Mouse (Mus musculus): ENCODE data around the gene Ehd2. TPM values are rescaled to one million over a fixed set of nuclear protein-coding genes. Genes with fewer than 3 reads are reported as not detected.

The Ehd2 gene
- total RNA-seq, 2 experiments from 2014 or later: 112 to 129 TPM

DNA sequence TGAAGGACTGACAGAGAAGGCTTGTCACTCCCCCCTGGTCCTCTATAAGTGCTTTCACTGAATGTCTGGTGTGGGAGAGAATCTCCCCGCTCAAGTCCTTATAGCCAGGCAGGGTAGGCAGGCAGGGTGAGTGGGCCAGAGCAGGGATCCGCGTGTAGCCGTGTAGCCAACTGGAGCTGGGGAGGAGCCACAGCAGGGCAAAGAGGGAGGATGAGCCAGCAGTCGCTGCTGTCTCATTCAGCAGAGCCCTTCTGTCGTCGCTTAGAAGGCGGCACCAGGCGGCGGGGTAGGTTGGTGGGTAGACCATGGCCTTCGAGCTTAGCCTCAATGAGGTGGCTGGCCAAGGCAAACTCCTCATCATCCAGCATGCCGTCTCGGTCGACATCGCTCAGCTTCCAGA is 17.4 kb downstream of the Ehd2 start:
- intact Hi-C loops (cut with DNase I): no loop called here
- no peak for DNase-seq (ENCODE audit: low spot score)

DNA sequence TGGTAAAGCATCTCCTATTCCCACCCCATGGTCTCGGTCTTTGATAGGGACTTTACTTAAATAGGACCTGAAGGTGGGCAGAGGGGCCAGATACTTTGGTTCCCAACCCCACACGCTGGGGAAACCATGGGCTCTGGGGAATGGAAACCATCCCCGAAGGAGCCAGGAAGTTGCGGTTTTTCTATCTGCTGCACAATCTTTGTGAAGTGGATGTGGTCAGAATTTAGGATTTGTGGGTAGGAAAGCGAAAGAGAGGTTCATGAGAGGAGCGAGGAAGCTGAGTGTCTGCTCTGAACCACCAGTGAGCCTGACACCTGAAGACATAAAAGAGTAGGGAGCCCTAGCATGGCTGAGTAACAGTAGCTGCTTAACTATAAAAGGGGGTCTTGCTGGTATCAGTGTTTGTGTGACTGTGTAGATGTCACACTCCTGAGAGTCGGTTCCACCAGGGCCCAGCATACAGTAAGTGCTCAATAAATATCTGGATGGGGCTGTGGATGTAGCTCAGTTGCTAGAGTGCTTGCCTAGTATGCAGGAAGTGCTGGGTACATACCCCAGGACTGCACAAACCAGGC is 18.1 kb downstream of the Ehd2 start:
- DNase-seq (ENCODE audit: low spot score): no peak
- intact Hi-C loops (cut with DNase I): loop anchor here (10.0 kb wide), 1 partner anchor 325 kb away; the partner anchor contains the start of gene Inafm1

GRCm38 (mm10) chr7:15948381-15948941 is 18.9 kb downstream of the Ehd2 start:
- peak; percentile 92 for DNase-seq (ENCODE audit: low spot score)
- intact Hi-C loops (cut with DNase I): loop anchor here (1.0 to 10.0 kb wide), 3 partner anchors 18 to 326 kb away; partner anchors contain the start of genes Ehd2 and Inafm1

DNA sequence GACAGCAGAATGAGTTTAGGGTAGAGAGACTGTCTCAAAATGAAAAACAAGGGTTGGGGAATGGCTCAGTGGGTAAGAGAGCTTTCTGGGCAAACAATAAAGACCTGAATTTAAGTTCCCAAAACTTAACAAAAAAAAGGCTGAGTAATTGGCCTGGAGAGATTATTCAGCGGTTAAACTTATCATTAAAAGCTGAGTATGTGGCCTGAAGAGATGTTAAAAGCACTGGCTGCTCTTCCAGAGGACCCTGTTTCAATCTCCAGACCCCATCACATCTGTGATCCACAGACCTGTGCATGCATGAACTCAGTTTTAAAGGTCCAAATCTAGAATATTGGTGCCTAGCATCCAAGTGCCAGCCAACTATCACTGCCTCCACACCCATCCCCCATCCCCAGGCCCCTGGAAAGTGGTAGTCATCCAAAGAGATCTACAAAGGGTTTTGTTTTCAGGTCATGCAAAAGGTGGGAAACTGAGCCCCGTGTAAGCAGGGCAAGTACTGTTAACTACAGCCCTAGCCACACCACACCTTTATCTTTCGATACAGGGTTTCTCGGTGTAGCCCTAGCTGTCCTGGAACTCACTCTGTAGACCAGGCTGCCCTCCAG is 19.6 kb downstream of the Ehd2 start:
- intact Hi-C loops (cut with DNase I): loop anchor here (1.0 to 10.0 kb wide), 3 partner anchors 17 to 327 kb away; partner anchors contain the start of genes Ehd2 and Inafm1
- no peak for DNase-seq (ENCODE audit: low spot score)

DNA sequence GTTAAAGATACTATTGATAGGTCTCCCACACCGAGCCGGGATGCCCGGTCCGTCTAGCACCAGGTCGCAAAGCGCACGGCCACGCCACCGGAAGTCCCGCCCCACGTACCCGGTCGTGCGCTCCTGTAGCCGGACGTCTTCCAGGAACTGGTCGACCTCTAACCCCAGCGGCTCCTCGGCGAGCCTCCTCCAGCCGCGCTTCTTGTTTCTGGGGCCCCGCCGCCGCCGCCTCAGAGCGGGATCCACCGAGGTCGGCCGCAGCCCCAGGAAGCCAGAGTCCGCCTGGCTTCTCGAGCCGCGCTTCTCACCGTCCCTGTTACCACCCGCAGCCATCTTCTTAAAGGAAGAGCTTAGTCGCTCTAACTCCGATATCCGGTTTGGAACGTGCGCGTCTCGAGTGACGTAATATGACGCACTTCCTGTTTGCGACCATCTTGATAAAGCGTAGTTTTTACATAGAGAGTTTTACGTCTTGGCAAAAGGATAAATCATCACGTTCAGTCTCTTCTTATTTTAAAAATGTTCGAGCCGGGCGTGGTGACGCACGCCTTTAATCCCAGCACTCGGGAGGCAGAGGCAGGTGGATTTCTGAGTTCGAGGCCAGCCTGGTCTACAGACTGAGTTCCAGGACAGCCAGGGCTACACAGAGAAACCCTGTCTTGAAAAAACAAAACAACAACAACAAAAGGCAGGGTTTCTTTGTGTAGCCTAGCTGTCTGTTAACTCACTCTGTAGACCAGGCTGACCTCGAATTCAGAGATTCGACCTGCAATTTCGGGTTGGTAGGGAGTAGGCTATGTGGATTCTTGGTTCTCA is 21.4 kb downstream of the Ehd2 start, which contains the start of gene Nop53:
TSS of gene Nop53 (minus strand) at position 354 of the 816 bp plus-strand sequence.
- peak; percentile 87 for DNase-seq (ENCODE audit: low spot score)
- intact Hi-C loops (cut with DNase I): loop anchor here (10.0 kb wide), 1 partner anchor 329 kb away; the partner anchor contains the start of gene Inafm1

DNA sequence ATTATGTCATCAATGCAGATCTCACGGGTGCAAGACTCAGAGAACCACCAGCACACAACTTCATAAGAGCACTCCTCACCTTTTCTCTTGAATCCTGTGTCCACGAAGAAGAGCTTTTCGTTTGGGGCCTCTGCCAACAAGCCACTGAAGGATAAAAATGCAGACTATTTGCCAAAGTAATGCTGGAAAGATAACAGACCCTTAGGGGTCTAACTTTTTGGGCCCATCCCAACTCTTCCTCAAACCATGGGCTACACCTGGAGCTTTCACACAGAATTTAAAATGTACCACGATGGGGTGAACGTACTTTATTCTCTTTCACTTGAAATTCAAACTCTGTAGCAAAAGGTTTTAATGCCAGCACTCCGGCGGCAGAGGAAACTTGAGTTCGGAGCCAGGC is 22.2 kb downstream of the Ehd2 start:
- intact Hi-C loops (cut with DNase I): loop anchor here (10.0 kb wide), 1 partner anchor 330 kb away; the partner anchor contains the start of gene Inafm1

GRCm38 (mm10) chr7:15944311-15944710 is 23.1 kb downstream of the Ehd2 start:
- DNase-seq (ENCODE audit: low spot score): no peak
- intact Hi-C loops (cut with DNase I): loop anchor here (10.0 kb wide), 1 partner anchor 330 kb away; the partner anchor contains the start of gene Inafm1

More for the DNA sequence above, 22.2 kb downstream of the Ehd2 start:
- no peak for DNase-seq (ENCODE audit: low spot score)

DNA sequence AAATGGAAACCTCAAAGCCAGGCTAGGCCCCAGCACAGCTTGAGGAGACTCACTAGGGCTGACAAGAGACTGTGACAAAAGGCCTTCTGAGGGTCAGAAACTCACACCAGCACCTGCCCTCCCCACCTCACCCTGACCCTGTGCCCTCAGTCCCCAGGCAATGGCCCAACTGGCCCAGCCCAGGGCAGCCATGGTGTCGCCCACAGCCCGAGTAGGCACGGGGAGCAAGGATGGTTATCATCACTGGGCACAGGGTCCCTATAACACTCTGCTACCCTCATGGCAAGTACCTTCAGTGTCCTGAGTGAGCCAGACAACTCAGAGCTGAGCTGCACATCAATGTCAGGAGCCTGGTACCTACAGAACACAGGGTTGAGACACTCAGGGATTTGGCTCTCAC is 28.7 kb downstream of the Ehd2 start:
- intact Hi-C loops (cut with DNase I): no loop called here
- DNase-seq (ENCODE audit: low spot score): no peak

- intact Hi-C loops (cut with DNase I): no loop called here
- no peak for DNase-seq (ENCODE audit: low spot score)
Measured at GRCm38 (mm10) chr7:15937491-15937890, 29.9 kb downstream of the Ehd2 start.

DNA sequence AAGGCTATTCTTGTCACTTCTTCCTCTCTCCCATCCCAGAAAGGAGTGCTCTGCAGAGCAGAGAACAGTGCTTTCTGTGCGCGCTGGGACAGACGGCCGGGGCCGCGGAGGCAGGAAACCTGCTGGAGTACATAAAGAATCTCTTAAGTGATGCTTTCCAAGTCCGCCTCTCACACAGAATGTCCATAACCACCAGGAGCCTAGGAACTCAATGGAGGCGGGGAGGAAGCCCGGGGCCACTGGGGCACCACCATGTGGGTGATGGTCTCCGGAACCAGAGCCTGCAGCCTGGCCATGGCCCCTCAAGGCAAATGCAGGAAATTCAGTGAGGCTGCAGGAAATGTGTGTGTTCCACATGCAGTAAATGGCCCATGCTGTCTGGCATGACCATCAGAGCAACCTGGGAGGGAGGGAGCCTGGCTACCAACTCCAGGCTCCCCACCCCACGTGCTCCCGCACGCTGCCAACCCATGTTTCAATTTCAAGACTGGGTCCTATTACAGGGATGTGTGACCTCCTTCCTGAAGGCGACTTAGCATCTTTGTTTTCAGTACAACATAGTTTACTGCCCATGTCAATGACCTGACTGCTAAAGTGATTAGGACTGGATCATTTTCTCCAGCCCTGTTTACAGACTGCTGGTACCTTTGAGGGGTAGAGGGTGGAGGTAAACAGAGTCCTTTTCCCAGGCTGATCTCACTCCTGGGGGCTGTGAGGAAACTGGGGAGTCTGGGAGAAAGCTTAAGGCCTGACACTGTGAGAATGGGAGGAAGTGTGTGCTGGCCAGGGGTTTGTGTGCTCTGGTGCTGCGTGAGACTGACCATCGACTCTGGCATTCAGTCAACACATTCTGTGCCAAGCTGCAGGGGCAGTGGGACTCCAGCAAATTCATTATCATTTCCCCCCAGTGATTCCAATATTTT is 33.7 kb downstream of the Ehd2 start:
- intact Hi-C loops (cut with DNase I): loop anchor here (5.0 kb wide), 1 partner anchor 114 kb away; the partner anchor contains the start of gene Bicra

DNA sequence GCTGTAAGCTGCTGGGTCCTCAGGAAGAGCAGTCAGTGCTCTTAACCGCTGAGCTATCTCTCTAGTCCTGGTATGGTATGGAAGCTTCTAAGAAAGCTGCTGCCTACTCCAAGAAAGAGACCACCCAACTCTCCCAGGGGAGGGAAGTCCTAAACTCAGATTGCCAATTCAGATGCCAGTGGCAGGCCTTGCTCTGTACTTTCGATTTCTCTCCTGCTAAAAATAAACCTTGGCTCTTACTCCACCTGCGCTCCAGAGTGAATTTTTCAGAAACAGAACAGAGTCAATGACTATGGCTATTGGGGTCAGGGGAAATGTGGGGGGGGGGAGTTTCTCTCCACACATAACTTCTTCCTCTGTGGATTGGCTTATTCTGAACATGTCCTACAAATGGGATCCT is 35.7 kb downstream of the Ehd2 start:
- intact Hi-C loops (cut with DNase I): loop anchor here (5.0 kb wide), 1 partner anchor 116 kb away; the partner anchor contains the start of gene Bicra
- DNase-seq (ENCODE audit: low spot score): no peak

More for the DNA sequence above, 33.7 kb downstream of the Ehd2 start:
- peak; percentile 62 for DNase-seq (ENCODE audit: low spot score)

GRCm38 (mm10) chr7:15930543-15930942 is 36.8 kb downstream of the Ehd2 start:
- no peak for DNase-seq (ENCODE audit: low spot score)
- intact Hi-C loops (cut with DNase I): loop anchor here (1.0 to 5.0 kb wide), 3 partner anchors 18 to 117 kb away; partner anchors contain the start of genes Bicra and Ehd2

DNA sequence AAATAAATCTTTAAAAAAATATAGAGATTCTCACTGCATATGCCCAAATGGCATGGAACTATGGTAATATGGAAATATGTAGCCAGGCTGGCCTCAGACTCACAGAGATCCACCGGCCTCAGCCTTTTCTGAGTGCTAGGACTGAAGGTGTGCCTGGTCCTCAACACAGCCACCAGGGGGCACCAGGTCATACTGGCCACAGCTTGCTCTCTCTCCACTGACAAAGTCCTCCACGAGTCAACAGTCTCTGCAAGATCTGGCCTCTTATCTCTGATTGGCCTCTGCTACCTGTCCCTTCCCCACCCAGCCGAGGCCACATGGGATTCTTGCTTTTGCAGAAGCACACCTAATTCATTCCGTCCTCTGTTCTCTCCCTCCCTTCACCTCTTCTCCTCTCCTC is 37.5 kb downstream of the Ehd2 start:
- intact Hi-C loops (cut with DNase I): loop anchor here (1.0 to 5.0 kb wide), 3 partner anchors 18 to 117 kb away; partner anchors contain the start of genes Bicra and Ehd2
- peak; percentile 40 for DNase-seq (ENCODE audit: low spot score)

DNA sequence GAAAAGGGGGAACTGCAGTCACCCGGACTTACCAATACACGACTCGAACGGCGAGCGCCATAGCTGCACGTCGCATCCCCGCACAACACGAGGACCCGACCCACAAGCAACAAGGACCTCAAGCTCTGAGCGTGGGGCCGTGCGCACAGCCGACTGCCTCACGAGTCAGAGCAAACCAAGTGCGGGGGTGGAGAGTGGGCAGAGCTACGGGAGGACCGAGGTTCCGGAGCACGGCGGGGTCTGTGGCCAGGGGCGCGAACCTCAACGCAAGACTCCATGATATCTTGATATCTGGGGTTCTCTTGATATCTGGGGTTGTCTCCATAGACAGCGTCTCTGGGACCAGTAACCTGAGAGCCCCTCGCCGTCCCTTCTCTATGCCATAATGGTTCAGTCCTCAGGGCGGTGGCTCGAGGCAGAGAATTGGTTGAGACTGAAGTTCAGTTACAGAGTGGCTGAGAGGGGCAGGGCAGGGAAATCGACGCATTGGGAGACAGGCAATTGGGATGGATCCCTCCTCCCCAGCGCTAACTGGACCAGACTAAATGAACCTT is 45.1 kb downstream of the Ehd2 start, which contains the start of gene Selenow:
TSS of gene Selenow (minus strand) at position 183 of the 554 bp plus-strand sequence.
- intact Hi-C loops (cut with DNase I): no loop called here
- peak; percentile 81 for DNase-seq (ENCODE audit: low spot score)

DNA sequence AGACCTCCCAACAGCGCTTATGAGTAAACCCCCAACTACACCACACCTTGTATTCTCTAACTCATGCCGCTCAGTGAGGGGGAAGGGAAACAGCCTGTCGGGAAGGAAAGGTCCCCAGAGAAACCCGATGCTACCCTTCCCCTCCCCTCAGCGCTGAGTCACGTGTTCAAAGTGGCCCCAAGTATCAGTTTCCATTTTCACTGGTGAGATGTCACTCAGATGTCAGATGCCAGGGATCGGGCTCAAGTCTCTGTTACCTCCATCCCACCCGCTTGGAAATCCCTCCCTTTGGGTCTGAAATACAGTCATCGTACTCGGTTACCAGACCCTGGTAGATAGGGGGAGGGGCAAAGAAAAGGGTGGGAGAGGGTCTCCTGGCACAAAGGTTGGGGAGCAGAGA is 45.6 kb downstream of the Ehd2 start:
- intact Hi-C loops (cut with DNase I): no loop called here
- peak; percentile 13 for DNase-seq (ENCODE audit: low spot score)

- intact Hi-C loops (cut with DNase I): no loop called here
Measured at GRCm38 (mm10) chr7:15920645-15921190, 46.6 kb downstream of the Ehd2 start.

DNA sequence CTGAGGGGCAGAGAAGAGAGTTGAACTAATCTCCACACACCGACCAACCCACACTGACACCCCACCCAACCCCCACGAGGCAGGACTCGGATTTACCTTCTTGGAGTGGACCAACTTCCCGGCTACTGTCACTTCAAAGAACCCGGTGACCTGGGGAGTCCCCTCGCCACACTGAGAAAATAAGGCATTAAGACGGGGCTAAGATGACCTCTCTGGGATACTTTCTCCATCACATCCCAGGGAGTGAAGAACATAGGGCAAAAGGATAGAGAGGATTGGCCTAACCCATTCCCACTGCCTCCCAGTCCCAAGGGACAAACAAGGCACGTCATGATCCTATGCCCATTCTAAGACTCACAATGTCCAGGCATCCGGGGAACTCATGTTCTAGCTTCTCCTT is 47.4 kb downstream of the Ehd2 start:
- intact Hi-C loops (cut with DNase I): no loop called here
- no peak for DNase-seq (ENCODE audit: low spot score)

More at GRCm38 (mm10) chr7:15920645-15921190, 46.6 kb downstream of the Ehd2 start:
- no peak for DNase-seq (ENCODE audit: low spot score)

GRCm38 (mm10) chr7:15918371-15918770 is 49.0 kb downstream of the Ehd2 start:
- intact Hi-C loops (cut with DNase I): no loop called here

More at GRCm38 (mm10) chr7:15918371-15918770, 49.0 kb downstream of the Ehd2 start:
- DNase-seq (ENCODE audit: low spot score): no peak

Data from heart, postnatal 25 days (tissue).